Comparison of ENCODE assay signal across 8 mouse cellular contexts in genomic region chr10:43477459-43477858, GRCm38 (mm10). TPM values are rescaled to one million over a fixed set of nuclear protein-coding genes. Genes with fewer than 3 reads are reported as not detected.
DNase-seq lines count a peak whose midpoint lies in the region; ATAC-seq lines count a peak whose summit lies in the region.

No protein-coding gene starts in this region.

- ATAC-seq in lung, embryonic 15.5 days (ENCODE audit: borderline replicate concordance, extremely low read depth, low FRiP score, low TSS enrichment) = no peak
- no peak for ATAC-seq in embryonic facial prominence, embryonic 13.5 days (ENCODE audit: insufficient number of reproducible peaks, insufficient read depth, low FRiP score, low TSS enrichment, low read depth)
- ATAC-seq in limb, embryonic 11.5 days (ENCODE audit: insufficient number of reproducible peaks, low FRiP score, low TSS enrichment, low read depth) = no peak
- ATAC-seq in stomach, embryonic 14.5 days (ENCODE audit: insufficient number of reproducible peaks, insufficient read depth, low FRiP score, low read depth) = no peak
- no peak for ATAC-seq in megakaryocyte progenitor cell, adult 5-6 weeks (replicated peaks; ENCODE audit: poor library complexity)

- H3K27ac ChIP-seq in lung, embryonic 15.5 days = no peak overlapping the region
- peak overlapping the region; percentile 99; the same call in 1 of the 2 replicates for H3K27ac ChIP-seq in embryonic facial prominence, embryonic 13.5 days
- no peak overlapping the region for H3K27ac ChIP-seq in limb, embryonic 11.5 days (replicated peaks; ENCODE audit: low read depth, low read length)
- H3K27ac ChIP-seq in stomach, embryonic 14.5 days (ENCODE audit: low read length) = no peak overlapping the region; the same call in 1 of the 2 replicates

- WGBS in lung, embryonic 15.5 days = 8% methylated on average over 9 of the region's 9 CpGs
- WGBS in embryonic facial prominence, embryonic 13.5 days = 6% methylated on average over 9 of the region's 9 CpGs
- WGBS in limb, embryonic 11.5 days = 7% methylated on average over 9 of the region's 9 CpGs
- 13% methylated on average over 9 of the region's 9 CpGs for WGBS in stomach, embryonic 14.5 days

- peak overlapping the region; percentile 96 for H3K9ac ChIP-seq in lung, embryonic 15.5 days
- peak overlapping the region; percentile 97 for H3K9ac ChIP-seq in embryonic facial prominence, embryonic 13.5 days
- peak overlapping the region; percentile 92 for H3K9ac ChIP-seq in limb, embryonic 11.5 days (ENCODE audit: low read length)
- H3K9ac ChIP-seq in stomach, embryonic 14.5 days (replicated peaks; ENCODE audit: low read depth, low read length) = 0 out of 2 replicates have a peak overlapping the region, but pooled peaks have one; percentile 94

- no peaks in the 10 kb centered on the region for H3K9me3 ChIP-seq in lung, embryonic 15.5 days
- H3K9me3 ChIP-seq in embryonic facial prominence, embryonic 13.5 days = no peaks in the 10 kb centered on the region
- no peaks in the 10 kb centered on the region for H3K9me3 ChIP-seq in limb, embryonic 11.5 days (ENCODE audit: control insufficient read depth, low read length)
- no peaks in the 10 kb centered on the region for H3K9me3 ChIP-seq in stomach, embryonic 14.5 days (ENCODE audit: control insufficient read depth, low read depth, low read length)

- no peaks in the 10 kb centered on the region for H3K36me3 ChIP-seq in lung, embryonic 15.5 days
- no peaks in the 10 kb centered on the region for H3K36me3 ChIP-seq in embryonic facial prominence, embryonic 13.5 days
- H3K36me3 ChIP-seq in limb, embryonic 11.5 days (ENCODE audit: control insufficient read depth, insufficient read depth, low read length) = no peaks in the 10 kb centered on the region
- no peaks in the 10 kb centered on the region for H3K36me3 ChIP-seq in stomach, embryonic 14.5 days (ENCODE audit: control insufficient read depth, insufficient read depth, low read length)

- peak overlapping the region; percentile 91 for H3K4me3 ChIP-seq in lung, embryonic 15.5 days
- peak overlapping the region; percentile 77 for H3K4me3 ChIP-seq in embryonic facial prominence, embryonic 13.5 days
- peak overlapping the region; percentile 78 for H3K4me3 ChIP-seq in limb, embryonic 11.5 days (ENCODE audit: low read depth, low read length)
- peak overlapping the region; percentile 79 for H3K4me3 ChIP-seq in stomach, embryonic 14.5 days (ENCODE audit: low read depth, low read length)

- no peak for DNase-seq in lung, postnatal 4 days
- DNase-seq in limb, embryonic 11.5 days (ENCODE audit: low spot score) = no peak
- no peak for DNase-seq in cerebellum, adult 11-12 months
- no peak for DNase-seq in kidney, adult 11 months

- H3K27me3 ChIP-seq in lung, embryonic 15.5 days = no peaks in the 10 kb centered on the region
- no peaks in the 10 kb centered on the region for H3K27me3 ChIP-seq in embryonic facial prominence, embryonic 13.5 days
- H3K27me3 ChIP-seq in limb, embryonic 11.5 days (ENCODE audit: control insufficient read depth, insufficient read depth, low read length) = no peaks in the 10 kb centered on the region
- no peaks in the 10 kb centered on the region for H3K27me3 ChIP-seq in stomach, embryonic 14.5 days (ENCODE audit: control insufficient read depth, insufficient read depth, low read length)

- H3K4me2 ChIP-seq in lung, embryonic 15.5 days = peak overlapping the region; percentile 85
- H3K4me2 ChIP-seq in embryonic facial prominence, embryonic 13.5 days = peak overlapping the region; percentile 81
- peak overlapping the region; percentile 81 for H3K4me2 ChIP-seq in limb, embryonic 11.5 days (ENCODE audit: low read depth, severe bottlenecking)
- H3K4me2 ChIP-seq in stomach, embryonic 14.5 days (replicated peaks; ENCODE audit: low read depth, low read length) = peak overlapping the region; percentile 88

- peaks cover 24% of the 10 kb centered on the region for H3K4me1 ChIP-seq in lung, embryonic 15.5 days
- H3K4me1 ChIP-seq in embryonic facial prominence, embryonic 13.5 days = peaks cover 30% of the 10 kb centered on the region
- H3K4me1 ChIP-seq in limb, embryonic 11.5 days (ENCODE audit: control insufficient read depth, insufficient read depth, low read length) = peaks cover 13% of the 10 kb centered on the region
- peaks cover 14% of the 10 kb centered on the region; the same call in 1 of the 2 replicates for H3K4me1 ChIP-seq in stomach, embryonic 14.5 days (ENCODE audit: control insufficient read depth, insufficient read depth, low read length)

RNA-seq across cellular contexts. Expression of gene Bend3, which starts 1.2 kb away (rescaled TPM):
- 4.0 and 4.3 TPM in 2 replicates for polyA plus RNA-seq in lung, embryonic 15.5 days (2015; fragmentation: Nextera tagmentation; extraction: Ambion mirVana)
- 4.5 and 5.4 TPM in 2 replicates for polyA plus RNA-seq in embryonic facial prominence, embryonic 13.5 days (2015; fragmentation: Nextera tagmentation; extraction: Ambion mirVana)
- polyA plus RNA-seq in limb, embryonic 11.5 days (2014; fragmentation: Nextera tagmentation; extraction: Ambion mirVana) = 8.4 and 8.5 TPM in 2 replicates
- 4.5 and 5.0 TPM in 2 replicates for polyA plus RNA-seq in stomach, embryonic 14.5 days (2014; fragmentation: Nextera tagmentation; extraction: Ambion mirVana)
- 9.4 and 10.6 TPM in 2 replicates for total RNA-seq in megakaryocyte progenitor cell, adult 5-6 weeks (2015)
- 4.6 and 5.5 TPM in 2 replicates for total RNA-seq in megakaryocyte progenitor cell, adult 5-6 weeks (2017)

RNA-seq across cellular contexts. Expression of gene Gm9803, which starts 46.4 kb away (rescaled TPM):
- 10.8 and 15.1 TPM in 2 replicates for polyA plus RNA-seq in lung, embryonic 15.5 days (2015; fragmentation: Nextera tagmentation; extraction: Ambion mirVana)
- 11.9 and 34.3 TPM in 2 replicates for polyA plus RNA-seq in embryonic facial prominence, embryonic 13.5 days (2015; fragmentation: Nextera tagmentation; extraction: Ambion mirVana)
- 5.3 and 8.7 TPM in 2 replicates for polyA plus RNA-seq in limb, embryonic 11.5 days (2014; fragmentation: Nextera tagmentation; extraction: Ambion mirVana)
- 9.4 and 13.6 TPM in 2 replicates for polyA plus RNA-seq in stomach, embryonic 14.5 days (2014; fragmentation: Nextera tagmentation; extraction: Ambion mirVana)
- total RNA-seq in megakaryocyte progenitor cell, adult 5-6 weeks (2015) = 7.5 and 12.0 TPM in 2 replicates
- total RNA-seq in megakaryocyte progenitor cell, adult 5-6 weeks (2017) = 12.2 TPM in 1 of 2 replicates, not detected in the other
